Mouse (Mus musculus) testis, adult 2 months (tissue): ENCODE results near the gene Iars2.

Experiments
- CTCF ChIP-seq: fragments of 200-500 bp; IDR thresholded peaks from 2 replicates; pipeline ENCODE4 v1.5.1; 2012; ENCODE audit warnings: low read depth, mild to moderate bottlenecking, inconsistent platforms, low read length, moderate library complexity; ENCODE audit not compliant: control insufficient read depth, insufficient read depth, insufficient replicate concordance
- POLR2A ChIP-seq: fragments of 200-500 bp; IDR thresholded peaks from 2 replicates; pipeline ENCODE4 v1.6.1; 2012; ENCODE audit warnings: low read depth, mild to moderate bottlenecking, inconsistent platforms, low read length, moderate library complexity; ENCODE audit not compliant: control insufficient read depth

DNA sequence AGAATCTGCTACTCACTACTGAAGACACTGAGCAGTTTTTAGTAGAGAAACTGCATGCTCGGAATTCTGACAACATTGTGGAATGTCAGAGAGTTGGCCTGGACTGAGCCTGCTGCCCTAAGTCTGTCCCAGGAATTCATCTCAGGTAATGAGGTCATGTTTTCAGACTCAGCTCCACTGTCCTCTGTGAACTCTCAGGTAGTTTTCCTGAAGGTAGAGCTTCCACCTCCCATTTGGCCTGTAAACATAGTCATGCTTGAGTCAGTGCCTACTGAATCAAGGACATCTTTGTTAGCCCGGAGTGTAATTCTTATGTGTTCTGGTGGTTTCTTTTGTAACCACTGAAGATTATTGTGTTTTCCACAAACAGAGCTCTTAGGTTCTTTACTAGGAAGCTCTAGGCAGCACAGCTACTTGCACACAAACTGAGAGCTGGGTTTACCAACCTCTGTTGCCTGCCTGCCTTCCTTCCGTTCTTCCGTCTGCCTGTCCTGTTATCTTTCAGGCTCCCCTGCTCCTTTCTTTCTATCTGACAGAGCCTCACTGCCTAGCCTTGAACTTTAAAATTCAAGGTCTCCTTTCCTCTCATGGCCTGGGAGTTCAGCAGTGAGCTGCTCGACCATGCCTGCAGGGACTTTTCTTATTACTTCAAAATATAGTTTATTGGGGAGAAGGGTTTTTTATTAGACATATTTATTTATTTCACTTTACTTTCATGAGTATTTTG is 54.2 kb downstream of the Iars2 start:
- no peak for TF ChIP-seq POLR2A
- no peak for TF ChIP-seq CTCF
